Mouse (Mus musculus) lung, postnatal 0 days (tissue): ENCODE results near the gene Slc26a11.

ENCODE experiments used
- CTCF ChIP-seq: IDR thresholded peaks from 2 replicates; pipeline ENCODE4 v1.5.1; 2016; ENCODE audit warnings: antibody characterized with exemption, mild to moderate bottlenecking
- EP300 ChIP-seq: IDR thresholded peaks from 2 replicates; pipeline ENCODE4 v1.6.1; 2016; ENCODE audit warnings: antibody characterized with exemption, mild to moderate bottlenecking, control low read depth

DNA sequence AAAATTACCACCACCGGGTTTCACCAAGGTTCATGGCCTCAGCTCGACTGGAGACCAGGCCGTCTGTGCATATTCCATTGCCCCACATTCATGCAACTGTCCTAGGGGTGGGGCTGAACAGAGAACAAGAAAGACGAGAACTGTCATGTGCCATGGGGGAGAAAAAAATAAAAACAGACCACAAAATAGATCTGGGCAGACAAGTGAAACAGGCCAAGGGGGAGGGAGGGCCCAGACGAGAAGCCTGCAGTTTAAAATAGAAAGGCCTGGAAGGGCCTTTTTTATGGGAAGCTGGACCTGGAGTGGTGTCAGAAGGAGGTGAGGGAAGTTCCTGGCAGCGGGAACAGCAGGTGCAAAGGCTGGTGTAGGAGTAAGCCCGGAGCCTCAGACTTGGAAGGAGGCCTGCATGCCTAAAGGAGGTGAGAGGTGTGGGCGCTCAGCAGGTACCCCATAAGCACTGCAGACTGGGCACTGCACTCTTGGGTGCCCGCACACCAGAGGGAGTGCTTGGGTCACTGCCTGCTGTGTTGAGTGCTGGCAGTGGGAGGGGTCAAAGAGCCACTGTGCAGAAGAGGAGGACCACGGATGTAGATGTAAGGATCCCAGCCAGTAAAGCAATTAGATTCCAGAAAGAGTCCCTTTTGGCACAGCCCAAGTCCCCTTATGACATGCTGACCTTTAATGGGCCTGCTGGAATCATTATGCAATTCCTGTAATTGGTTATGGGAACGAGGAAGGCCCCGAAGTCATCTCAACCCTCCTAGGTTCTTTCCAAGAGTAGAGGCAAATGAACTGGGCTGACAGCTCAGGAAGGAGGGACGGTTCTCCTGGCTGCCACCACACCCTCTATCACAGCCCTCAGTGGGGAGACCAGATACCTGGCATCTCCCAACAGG, 48.3 kb upstream of the Slc26a11 start:
- TF ChIP-seq CTCF (no peak), EP300 (no peak)
